Mouse (Mus musculus): ENCODE results near the gene Trmt2b. TPM values are rescaled to one million over a fixed set of nuclear protein-coding genes. Genes with fewer than 3 reads are reported as not detected.
A peak's percentile ranks its signal among the peaks of the same experiment; 100 is the strongest.
"Not testable (repeated sequence)": the region's sequence is repeated elsewhere in the genome, so short reads cannot be mapped to it uniquely, and the experiment has no call there.

The Trmt2b gene
- polyA plus RNA-seq (2012; rRNA removed) = 1.7 and 2.4 TPM in 2 replicates

DNA sequence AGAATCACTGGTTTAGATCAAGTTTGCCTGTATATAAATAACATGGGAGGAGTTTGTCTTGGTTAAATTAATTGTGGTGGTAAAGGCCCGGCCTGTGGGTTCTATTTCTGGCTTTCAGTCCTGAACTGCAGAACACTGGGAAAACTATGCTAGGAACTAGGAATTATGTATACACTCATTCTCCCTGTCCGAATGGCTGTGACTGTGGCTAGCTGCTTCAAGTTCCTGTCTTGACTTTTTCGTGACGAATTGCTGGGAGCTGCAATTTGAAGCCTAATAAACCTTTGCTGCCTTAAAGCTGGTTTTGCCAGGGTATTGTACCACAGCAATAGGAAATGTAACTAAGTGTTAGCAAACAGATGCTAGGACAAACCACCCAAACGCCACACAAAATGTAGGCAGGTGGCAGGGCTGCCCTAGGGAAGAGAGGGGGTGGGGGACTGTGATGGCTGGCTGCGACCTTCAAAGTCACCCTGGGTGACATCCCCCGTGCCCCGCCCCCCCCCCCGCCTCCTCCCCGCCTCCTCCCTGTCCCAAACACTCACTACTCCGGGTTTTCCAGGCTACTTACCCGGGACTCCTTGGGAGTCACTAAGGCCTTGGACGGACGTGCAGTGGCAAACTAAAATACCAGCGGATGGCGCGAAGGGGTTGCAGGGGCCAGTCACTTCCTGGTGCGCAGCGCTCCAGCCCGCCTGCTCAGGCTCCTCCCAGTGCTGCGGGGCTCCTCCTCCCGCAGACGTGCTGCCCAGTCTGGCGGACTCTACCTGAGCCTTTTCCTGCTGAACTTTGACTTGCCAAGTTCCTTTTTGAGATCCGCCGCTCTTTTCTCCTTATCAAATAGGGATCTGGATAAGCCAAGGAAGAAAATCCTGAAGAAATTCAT is at the start of gene Trmt2b:
Gene Trmt2b (minus strand): TSS at position 710 of the 886 bp plus-strand sequence.
- Histone ChIP-seq H3K36me3 (ENCODE audit: control insufficient read depth, insufficient read depth, low read length) (no peaks in the 10 kb centered on the region), H3K4me1 (ENCODE audit: control insufficient read depth, insufficient read depth, low read length) (no peaks in the 10 kb centered on the region), H3K27me3 (ENCODE audit: control insufficient read depth, insufficient read depth, low read length) (no peaks in the 10 kb centered on the region), H3K4me3 (ENCODE audit: control insufficient read depth, low read depth, low read length) (peak within 1 kb of the TSS; percentile 67), H3K27ac (ENCODE audit: control insufficient read depth, insufficient read depth, low read depth, low read length) (0 out of 2 replicates have a peak within 1 kb of the TSS, but pooled peaks have one; percentile 44)
- TF ChIP-seq CTCF (IDR thresholded peaks at IDR 0.05; ENCODE audit: control insufficient read depth, insufficient read depth, insufficient replicate concordance, low read depth, low read length) = no peak
- TF ChIP-seq POLR2A (IDR thresholded peaks at IDR 0.05; ENCODE audit: control insufficient read depth, low read depth, low read length) = no peak

DNA sequence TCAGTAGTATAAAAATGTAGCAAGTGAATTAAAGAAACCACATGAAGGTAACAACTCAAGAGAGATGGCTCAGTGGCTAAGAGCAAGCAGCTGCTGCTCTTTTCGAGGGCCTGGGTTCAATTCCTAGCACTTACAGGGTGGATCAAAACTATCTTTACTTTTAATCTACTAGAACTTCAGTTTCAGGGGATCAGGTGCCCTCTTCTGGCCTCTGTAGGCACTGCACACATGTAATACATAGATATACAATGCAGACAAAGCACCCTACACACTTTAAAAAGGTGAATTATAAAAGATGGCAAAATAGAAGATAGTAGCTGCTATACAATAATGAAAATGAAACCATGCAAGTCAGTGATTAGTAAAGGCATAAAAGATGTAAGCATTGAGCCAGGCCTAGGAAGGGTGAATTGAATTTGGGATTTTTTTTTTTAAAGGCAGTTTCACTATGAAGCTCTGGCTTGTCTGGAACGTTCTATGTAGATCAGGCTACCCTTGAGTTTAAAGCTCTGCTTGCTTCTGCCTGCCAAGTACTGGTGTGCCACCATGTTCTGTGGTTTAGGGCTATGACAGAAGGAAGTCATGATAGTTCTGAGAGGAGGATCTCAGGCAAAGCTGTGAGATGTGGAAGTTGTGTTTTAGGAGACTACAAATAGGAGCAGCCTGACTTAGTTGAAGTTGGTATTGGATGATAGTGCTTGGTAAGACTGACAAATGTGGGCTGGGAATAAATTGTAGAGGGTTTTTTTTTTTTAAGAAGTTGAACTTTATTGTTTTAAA is 42.6 kb upstream of the Trmt2b start:
- no peaks in the 10 kb centered on the region for H3K36me3 ChIP-seq (ENCODE audit: control insufficient read depth, insufficient read depth, low read length)
- no peaks in the 10 kb centered on the region for H3K27me3 ChIP-seq (ENCODE audit: control insufficient read depth, insufficient read depth, low read length)
- TF ChIP-seq POLR2A (IDR thresholded peaks at IDR 0.05; ENCODE audit: control insufficient read depth, low read depth, low read length) = no peak
- no peak for TF ChIP-seq CTCF (IDR thresholded peaks at IDR 0.05; ENCODE audit: control insufficient read depth, insufficient read depth, insufficient replicate concordance, low read depth, low read length)
- H3K27ac ChIP-seq (ENCODE audit: control insufficient read depth, insufficient read depth, low read depth, low read length) = no peak overlapping the region
- H3K4me3 ChIP-seq (ENCODE audit: control insufficient read depth, low read depth, low read length) = no peak overlapping the region
- no peaks in the 10 kb centered on the region for H3K4me1 ChIP-seq (ENCODE audit: control insufficient read depth, insufficient read depth, low read length)

DNA sequence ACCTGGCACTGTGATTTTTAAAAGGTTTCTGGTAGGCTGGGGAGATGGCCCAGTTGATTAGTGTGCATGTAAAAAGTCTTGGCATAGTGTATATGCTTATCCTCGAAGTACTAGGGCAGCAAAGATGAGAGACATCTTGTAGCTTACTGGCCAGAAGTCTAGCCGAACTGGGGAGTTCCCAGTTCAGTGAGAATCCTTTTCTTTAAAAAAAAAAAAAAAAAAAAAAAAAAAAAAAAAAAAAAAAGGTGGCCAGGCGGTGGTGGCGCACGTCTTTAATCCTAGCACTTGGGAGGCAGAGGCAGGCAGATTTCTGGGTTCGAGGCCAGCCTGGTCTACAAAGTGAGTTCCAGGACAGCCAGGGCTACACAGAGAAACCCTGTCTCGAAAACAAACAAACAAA is 34.4 kb upstream of the Trmt2b start:
- H3K27me3 ChIP-seq (ENCODE audit: control insufficient read depth, insufficient read depth, low read length); H3K4me1 ChIP-seq (ENCODE audit: control insufficient read depth, insufficient read depth, low read length); H3K27ac ChIP-seq (ENCODE audit: control insufficient read depth, insufficient read depth, low read depth, low read length); H3K4me3 ChIP-seq (ENCODE audit: control insufficient read depth, low read depth, low read length); H3K36me3 ChIP-seq (ENCODE audit: control insufficient read depth, insufficient read depth, low read length): not testable (repeated sequence)

DNA sequence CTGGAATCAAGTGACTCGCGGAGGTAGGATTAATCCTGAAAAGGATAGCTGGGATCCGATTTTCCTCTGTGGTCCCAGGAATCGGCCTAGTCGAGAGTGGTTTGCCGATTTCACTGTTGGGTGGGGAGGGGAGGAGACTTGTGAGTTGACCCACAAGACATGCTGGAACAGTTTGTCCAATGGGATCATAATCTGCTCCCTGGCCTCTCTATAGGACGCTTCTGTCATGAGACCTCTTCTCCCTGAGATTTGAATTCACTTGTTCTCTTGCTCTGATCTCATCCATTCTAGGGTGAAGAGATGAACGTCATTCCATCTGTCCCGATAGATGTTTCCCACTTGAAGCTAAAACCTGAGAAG is 31.5 kb upstream of the Trmt2b start:
- TF ChIP-seq CTCF (IDR thresholded peaks at IDR 0.05; ENCODE audit: control insufficient read depth, insufficient read depth, insufficient replicate concordance, low read depth, low read length) = no peak
- no peak for TF ChIP-seq POLR2A (IDR thresholded peaks at IDR 0.05; ENCODE audit: control insufficient read depth, low read depth, low read length)
- peak overlapping the region; percentile 74; the same call in 1 of the 2 replicates for H3K27ac ChIP-seq (ENCODE audit: control insufficient read depth, insufficient read depth, low read depth, low read length)

DNA sequence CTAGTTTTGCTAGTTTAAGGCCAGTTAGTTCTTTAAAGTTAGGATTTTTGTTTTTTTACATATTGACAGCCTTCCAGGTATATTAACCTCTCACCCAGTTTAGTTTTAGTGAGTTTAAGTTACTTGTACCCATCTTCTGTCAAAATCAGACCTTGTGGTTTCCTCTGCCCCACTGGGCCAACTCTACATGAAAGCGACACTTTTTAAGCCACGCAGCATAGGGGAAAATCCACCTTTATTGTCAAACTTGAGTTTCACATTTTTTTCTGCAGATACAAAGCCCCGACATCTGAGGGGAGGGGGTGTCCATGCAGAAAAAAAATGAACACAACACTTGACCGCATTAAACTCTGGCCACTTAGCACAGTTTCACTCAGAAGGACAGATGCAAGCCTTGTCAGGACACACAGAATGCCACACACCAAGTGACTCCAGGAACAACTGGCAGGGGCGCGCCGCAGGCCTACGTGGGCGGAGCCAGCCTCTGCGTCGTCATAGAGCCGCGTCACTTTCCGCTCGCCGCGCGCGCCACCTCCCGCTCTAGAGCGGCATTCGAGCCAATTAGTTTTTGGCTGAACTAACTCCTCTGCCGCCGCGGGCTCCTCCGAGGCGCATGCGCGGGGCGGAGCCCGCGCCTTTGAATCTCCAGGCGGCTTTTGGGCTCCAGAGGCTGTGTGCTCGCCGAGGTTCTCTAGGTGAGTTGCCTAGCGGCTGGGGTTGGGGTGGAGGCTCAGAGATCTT is 30.9 kb upstream of the Trmt2b start, which contains the start of gene Cenpi:
Gene Cenpi (plus strand): TSS at position 551 of the 741 bp plus-strand sequence.
- Histone ChIP-seq H3K36me3 (ENCODE audit: control insufficient read depth, insufficient read depth, low read length) (no peaks in the 10 kb centered on the region), H3K4me1 (ENCODE audit: control insufficient read depth, insufficient read depth, low read length) (no peaks in the 10 kb centered on the region), H3K4me3 (ENCODE audit: control insufficient read depth, low read depth, low read length) (peak within 1 kb of the TSS; percentile 90), H3K27me3 (ENCODE audit: control insufficient read depth, insufficient read depth, low read length) (no peaks in the 10 kb centered on the region), H3K27ac (ENCODE audit: control insufficient read depth, insufficient read depth, low read depth, low read length) (peak within 1 kb of the TSS; percentile 92)
- TF ChIP-seq CTCF (IDR thresholded peaks at IDR 0.05; ENCODE audit: control insufficient read depth, insufficient read depth, insufficient replicate concordance, low read depth, low read length) (no peak), POLR2A (IDR thresholded peaks at IDR 0.05; ENCODE audit: control insufficient read depth, low read depth, low read length) (peak; percentile 71; the same call in 1 of the 2 replicates)

More for the DNA sequence above, 31.5 kb upstream of the Trmt2b start:
- Histone ChIP-seq H3K4me3 (ENCODE audit: control insufficient read depth, low read depth, low read length) (peak overlapping the region; percentile 90), H3K36me3 (ENCODE audit: control insufficient read depth, insufficient read depth, low read length) (no peaks in the 10 kb centered on the region), H3K27me3 (ENCODE audit: control insufficient read depth, insufficient read depth, low read length) (no peaks in the 10 kb centered on the region), H3K4me1 (ENCODE audit: control insufficient read depth, insufficient read depth, low read length) (no peaks in the 10 kb centered on the region)

DNA sequence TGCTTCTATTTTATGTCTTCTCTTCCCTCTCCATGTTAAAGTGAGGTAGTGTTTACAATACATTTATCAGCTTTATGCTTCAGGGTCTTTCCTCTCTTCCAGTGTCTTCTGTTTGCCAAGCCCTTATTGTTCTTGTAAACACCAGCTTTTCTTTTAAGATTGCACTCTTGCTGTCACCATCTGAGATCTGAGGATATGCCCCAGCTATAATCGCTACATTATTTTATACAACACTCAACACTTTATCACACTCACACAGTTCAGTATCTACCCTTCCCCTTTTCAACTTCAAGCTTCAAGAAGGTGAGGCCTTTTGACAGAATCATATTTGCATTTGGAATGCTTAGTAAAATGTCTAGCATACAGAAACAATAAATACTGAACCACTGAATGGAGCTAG is 26.5 kb upstream of the Trmt2b start:
- Histone ChIP-seq H3K4me3 (ENCODE audit: control insufficient read depth, low read depth, low read length) (no peak overlapping the region), H3K36me3 (ENCODE audit: control insufficient read depth, insufficient read depth, low read length) (no peaks in the 10 kb centered on the region), H3K4me1 (ENCODE audit: control insufficient read depth, insufficient read depth, low read length) (no peaks in the 10 kb centered on the region), H3K27me3 (ENCODE audit: control insufficient read depth, insufficient read depth, low read length) (no peaks in the 10 kb centered on the region), H3K27ac (ENCODE audit: control insufficient read depth, insufficient read depth, low read depth, low read length) (no peak overlapping the region)
- no peak for TF ChIP-seq CTCF (IDR thresholded peaks at IDR 0.05; ENCODE audit: control insufficient read depth, insufficient read depth, insufficient replicate concordance, low read depth, low read length)

DNA sequence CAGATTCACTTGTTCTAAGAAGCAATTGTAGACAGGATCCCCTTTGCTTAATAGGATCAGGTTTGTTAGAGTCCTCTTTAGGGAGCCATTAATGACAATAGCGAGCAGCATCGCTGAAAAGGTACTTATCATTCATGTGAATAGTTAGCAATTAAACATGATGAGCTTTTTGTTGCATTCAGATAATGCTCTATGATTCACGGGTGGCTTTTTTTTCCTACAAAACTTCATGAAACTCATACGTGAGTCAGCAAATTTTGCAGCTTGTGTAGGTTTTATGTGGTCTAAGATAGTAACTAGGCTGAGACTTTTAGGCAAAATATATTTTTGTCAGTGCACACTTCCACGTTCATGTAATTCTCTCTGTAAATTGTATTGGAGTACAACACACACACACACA is 23.4 kb upstream of the Trmt2b start:
- no peak for TF ChIP-seq POLR2A (IDR thresholded peaks at IDR 0.05; ENCODE audit: control insufficient read depth, low read depth, low read length)
- H3K4me3 ChIP-seq (ENCODE audit: control insufficient read depth, low read depth, low read length) = no peak overlapping the region
- H3K36me3 ChIP-seq (ENCODE audit: control insufficient read depth, insufficient read depth, low read length) = no peaks in the 10 kb centered on the region
- peaks cover 2% of the 10 kb centered on the region for H3K4me1 ChIP-seq (ENCODE audit: control insufficient read depth, insufficient read depth, low read length)
- no peak overlapping the region for H3K27ac ChIP-seq (ENCODE audit: control insufficient read depth, insufficient read depth, low read depth, low read length)
- no peaks in the 10 kb centered on the region for H3K27me3 ChIP-seq (ENCODE audit: control insufficient read depth, insufficient read depth, low read length)

Data from testis, adult 2 months (tissue).